Mouse (Mus musculus) stomach, embryonic 15.5 days (tissue): ENCODE measurements at regions not wholly inside any gene's neighbourhood (a gene's known extent, or its start where the extent isn't known, plus 50 kb on each side); places are given as distances from the start of the nearest gene placed in this dataset.

ENCODE experiments used
- ATAC-seq: fragments of 200-750 bp; cut with Nextera tagmentation; 2 replicates; pipeline ENCODE4 v1.8.0; 2017; ENCODE audit warnings: low read depth, moderate number of reproducible peaks, moderate TSS enrichment; ENCODE audit not compliant: insufficient read depth, low FRiP score
- H3K27ac ChIP-seq: fragments of 300-500 bp; sonication (generic); 2 replicates; pipeline ENCODE4 v1.5.1; 2015; ENCODE audit warnings: mild to moderate bottlenecking, inconsistent platforms
- H3K27me3 ChIP-seq: fragments of 300-500 bp; sonication (generic); replicated peaks from 2 replicates; pipeline ENCODE4 v1.6.1; 2015; ENCODE audit warnings: inconsistent platforms
- H3K36me3 ChIP-seq: fragments of 300-500 bp; sonication (generic); 2 replicates; pipeline ENCODE4 v1.6.1; 2015; ENCODE audit warnings: inconsistent platforms
- H3K4me1 ChIP-seq: fragments of 300-500 bp; sonication (generic); 2 replicates; pipeline ENCODE4 v1.6.1; 2015; ENCODE audit warnings: inconsistent platforms
- H3K4me2 ChIP-seq: fragments of 300-500 bp; sonication (generic); 2 replicates; pipeline ENCODE4 v1.6.1; 2015; ENCODE audit warnings: mild to moderate bottlenecking, inconsistent platforms
- H3K4me3 ChIP-seq: fragments of 300-500 bp; sonication (generic); replicated peaks from 2 replicates; pipeline ENCODE4 v1.5.1; 2015; ENCODE audit warnings: inconsistent platforms
- H3K9ac ChIP-seq: fragments of 300-500 bp; sonication (generic); 2 replicates; pipeline ENCODE4 v1.6.1; 2015; ENCODE audit warnings: inconsistent platforms
- H3K9me3 ChIP-seq: fragments of 300-500 bp; sonication (generic); 2 replicates; pipeline ENCODE4 v1.6.1; 2016; ENCODE audit warnings: inconsistent platforms
- WGBS: fragments of 180-500 bp; shearing (Covaris S2); methylation state at CpG from one replicate; pipeline ENCODE4 v1.1.7; 2015; 5-methylcytosine and 5-hydroxymethylcytosine counted together

- H3K36me3 ChIP-seq: no peaks in the 10 kb centered on the region
- no peak overlapping the region for H3K4me2 ChIP-seq
- no peaks in the 10 kb centered on the region for H3K27me3 ChIP-seq
- H3K4me1 ChIP-seq: no peaks in the 10 kb centered on the region
- H3K4me3 ChIP-seq: no peak overlapping the region
- no peaks in the 10 kb centered on the region for H3K9me3 ChIP-seq
- no peak overlapping the region for H3K27ac ChIP-seq
- WGBS: 26% methylated on average over 6 of the region's 6 CpGs
- no peak for ATAC-seq
- no peak overlapping the region for H3K9ac ChIP-seq
Measured at GRCm38 (mm10) chr2:178785843-178786242, 355.5 kb downstream of the Cdh26 start.

GRCm38 (mm10) chr2:178795841-178796240, 365.5 kb downstream of the Cdh26 start:
- WGBS: 27% methylated on average over 3 of the region's 3 CpGs
- Histone ChIP-seq H3K4me3 (no peak overlapping the region), H3K4me1 (no peaks in the 10 kb centered on the region), H3K27me3 (no peaks in the 10 kb centered on the region), H3K36me3 (no peaks in the 10 kb centered on the region), H3K9me3 (no peaks in the 10 kb centered on the region), H3K9ac (no peak overlapping the region), H3K4me2 (no peak overlapping the region), H3K27ac (no peak overlapping the region)
- no peak for ATAC-seq

- no peaks in the 10 kb centered on the region for H3K4me1 ChIP-seq
- no peaks in the 10 kb centered on the region for H3K36me3 ChIP-seq
- H3K9ac ChIP-seq: no peak overlapping the region
- H3K27me3 ChIP-seq: no peaks in the 10 kb centered on the region
- no peak overlapping the region for H3K4me3 ChIP-seq
- no peak; the same call in 1 of the 2 replicates for ATAC-seq
- H3K9me3 ChIP-seq: no peaks in the 10 kb centered on the region
- no peak overlapping the region for H3K4me2 ChIP-seq
- H3K27ac ChIP-seq: no peak overlapping the region
- whole genome bisulfite sequencing: 39% methylated on average over 12 of the region's 12 CpGs
Measured at GRCm38 (mm10) chr2:178801464-178801863, 371.1 kb downstream of the Cdh26 start.

- H3K9ac ChIP-seq: no peak overlapping the region
- no peak for ATAC-seq
- H3K4me2 ChIP-seq: no peak overlapping the region
- no peaks in the 10 kb centered on the region for H3K36me3 ChIP-seq
- no peaks in the 10 kb centered on the region for H3K27me3 ChIP-seq
- H3K9me3 ChIP-seq: no peaks in the 10 kb centered on the region
- H3K27ac ChIP-seq: no peak overlapping the region
- no peak overlapping the region for H3K4me3 ChIP-seq
- H3K4me1 ChIP-seq: no peaks in the 10 kb centered on the region
- WGBS: 54% methylated on average over 8 of the region's 8 CpGs
Measured at GRCm38 (mm10) chr2:178805283-178805682, 375.0 kb downstream of the Cdh26 start.

- Histone ChIP-seq H3K27me3 (no peaks in the 10 kb centered on the region), H3K27ac (no peak overlapping the region), H3K4me1 (no peaks in the 10 kb centered on the region), H3K9me3 (no peaks in the 10 kb centered on the region), H3K36me3 (no peaks in the 10 kb centered on the region), H3K4me3 (no peak overlapping the region), H3K9ac (no peak overlapping the region), H3K4me2 (no peak overlapping the region)
- WGBS: 72% methylated on average over 6 of the region's 6 CpGs
- no peak for ATAC-seq
Measured at GRCm38 (mm10) chr2:178821552-178821951, 391.2 kb downstream of the Cdh26 start.

GRCm38 (mm10) chr2:178830313-178830712, 400.0 kb downstream of the Cdh26 start:
- no peaks in the 10 kb centered on the region for H3K9me3 ChIP-seq
- no peaks in the 10 kb centered on the region for H3K27me3 ChIP-seq
- 79% methylated on average over 3 of the region's 3 CpGs for WGBS
- H3K4me3 ChIP-seq: no peak overlapping the region
- H3K9ac ChIP-seq: no peak overlapping the region
- H3K4me1 ChIP-seq: no peaks in the 10 kb centered on the region
- no peaks in the 10 kb centered on the region for H3K36me3 ChIP-seq
- H3K27ac ChIP-seq: no peak overlapping the region
- H3K4me2 ChIP-seq: no peak overlapping the region
- ATAC-seq: no peak

- H3K4me3 ChIP-seq: no peak overlapping the region
- no peaks in the 10 kb centered on the region for H3K4me1 ChIP-seq
- H3K27me3 ChIP-seq: no peaks in the 10 kb centered on the region
- H3K4me2 ChIP-seq: no peak overlapping the region
- no peaks in the 10 kb centered on the region for H3K9me3 ChIP-seq
- 83% methylated on average over 7 of the region's 7 CpGs for WGBS
- no peak overlapping the region for H3K27ac ChIP-seq
- no peak for ATAC-seq
- no peaks in the 10 kb centered on the region for H3K36me3 ChIP-seq
- no peak overlapping the region for H3K9ac ChIP-seq
Measured at GRCm38 (mm10) chr2:178834986-178835385, 404.7 kb downstream of the Cdh26 start.

GRCm38 (mm10) chr2:178838571-178838970, 408.2 kb downstream of the Cdh26 start:
- no peaks in the 10 kb centered on the region for H3K36me3 ChIP-seq
- WGBS: 32% methylated on average over 6 of the region's 6 CpGs
- no peaks in the 10 kb centered on the region for H3K27me3 ChIP-seq
- ATAC-seq: no peak
- H3K4me2 ChIP-seq: no peak overlapping the region
- H3K4me3 ChIP-seq: no peak overlapping the region
- H3K27ac ChIP-seq: no peak overlapping the region
- H3K9ac ChIP-seq: no peak overlapping the region
- no peaks in the 10 kb centered on the region for H3K4me1 ChIP-seq
- no peaks in the 10 kb centered on the region for H3K9me3 ChIP-seq

- Histone ChIP-seq H3K9me3 (no peaks in the 10 kb centered on the region), H3K9ac (no peak overlapping the region), H3K36me3 (no peaks in the 10 kb centered on the region), H3K27ac (no peak overlapping the region), H3K4me3 (no peak overlapping the region), H3K4me2 (no peak overlapping the region), H3K27me3 (no peaks in the 10 kb centered on the region), H3K4me1 (no peaks in the 10 kb centered on the region)
- no peak for ATAC-seq
- 41% methylated on average over 2 of the region's 2 CpGs for WGBS
Measured at GRCm38 (mm10) chr2:178840975-178841374, 410.6 kb downstream of the Cdh26 start.

GRCm38 (mm10) chr2:178842595-178842994, 412.3 kb downstream of the Cdh26 start:
- WGBS: 60% methylated on average over 12 of the region's 12 CpGs
- Histone ChIP-seq H3K27ac (no peak overlapping the region), H3K27me3 (no peaks in the 10 kb centered on the region), H3K36me3 (no peaks in the 10 kb centered on the region), H3K9me3 (no peaks in the 10 kb centered on the region), H3K4me2 (no peak overlapping the region), H3K4me1 (no peaks in the 10 kb centered on the region), H3K4me3 (no peak overlapping the region), H3K9ac (no peak overlapping the region)
- ATAC-seq: no peak

GRCm38 (mm10) chr2:178843458-178843857, 413.1 kb downstream of the Cdh26 start:
- H3K9ac ChIP-seq: no peak overlapping the region
- no peak for ATAC-seq
- H3K9me3 ChIP-seq: no peaks in the 10 kb centered on the region
- no peak overlapping the region for H3K4me3 ChIP-seq
- H3K36me3 ChIP-seq: no peaks in the 10 kb centered on the region
- no peaks in the 10 kb centered on the region for H3K4me1 ChIP-seq
- WGBS: 82% methylated on average over 3 of the region's 3 CpGs
- no peak overlapping the region for H3K4me2 ChIP-seq
- no peaks in the 10 kb centered on the region for H3K27me3 ChIP-seq
- no peak overlapping the region for H3K27ac ChIP-seq

GRCm38 (mm10) chr2:178844561-178844960, 414.2 kb downstream of the Cdh26 start:
- H3K27ac ChIP-seq: no peak overlapping the region
- no peaks in the 10 kb centered on the region for H3K36me3 ChIP-seq
- H3K9ac ChIP-seq: no peak overlapping the region
- 83% methylated on average over 4 of the region's 4 CpGs for WGBS
- H3K4me2 ChIP-seq: no peak overlapping the region
- no peak overlapping the region for H3K4me3 ChIP-seq
- H3K27me3 ChIP-seq: no peaks in the 10 kb centered on the region
- no peaks in the 10 kb centered on the region for H3K9me3 ChIP-seq
- no peaks in the 10 kb centered on the region for H3K4me1 ChIP-seq
- ATAC-seq: no peak

- H3K9ac ChIP-seq: no peak overlapping the region
- no peak overlapping the region for H3K4me2 ChIP-seq
- no peaks in the 10 kb centered on the region for H3K27me3 ChIP-seq
- 82% methylated on average over 10 of the region's 10 CpGs for WGBS
- H3K36me3 ChIP-seq: no peaks in the 10 kb centered on the region
- no peaks in the 10 kb centered on the region for H3K9me3 ChIP-seq
- H3K4me3 ChIP-seq: no peak overlapping the region
- no peak overlapping the region for H3K27ac ChIP-seq
- ATAC-seq: no peak
- H3K4me1 ChIP-seq: no peaks in the 10 kb centered on the region
Measured at GRCm38 (mm10) chr2:178850320-178850719, 420.0 kb downstream of the Cdh26 start.
